Mouse (Mus musculus) liver, embryonic 11.5 days (tissue): ENCODE measurements at regions not wholly inside any gene's neighbourhood (a gene's known extent, or its start where the extent isn't known, plus 50 kb on each side); places are given as distances from the start of the nearest gene placed in this dataset.

Source experiments
- ATAC-seq: fragments of 200-750 bp; cut with Nextera tagmentation; replicated peaks from 2 replicates; pipeline ENCODE4 v1.8.0; 2017; ENCODE audit warnings: moderate number of reproducible peaks, mild to moderate bottlenecking, moderate TSS enrichment, moderate library complexity; ENCODE audit not compliant: low FRiP score
- DNase-seq: peaks from one replicate; pipeline ENCODE4 v3.0.0-alpha.2; 2017; ENCODE audit warnings: low spot score
- H3K27ac ChIP-seq: fragments of 300-500 bp; sonication (generic); 2 replicates; pipeline ENCODE4 v1.5.1; 2014; ENCODE audit warnings: mild to moderate bottlenecking, low read depth, low read length, control low read depth
- H3K27me3 ChIP-seq: fragments of 300-500 bp; sonication (generic); replicated peaks from 2 replicates; pipeline ENCODE4 v1.6.1; 2014; ENCODE audit warnings: low read length, mixed read lengths; ENCODE audit not compliant: control insufficient read depth, insufficient read depth
- H3K36me3 ChIP-seq: fragments of 300-500 bp; sonication (generic); 2 replicates; pipeline ENCODE4 v1.6.1; 2014; ENCODE audit warnings: mild to moderate bottlenecking, low read length, moderate library complexity, mixed read lengths; ENCODE audit not compliant: control insufficient read depth, insufficient read depth
- H3K4me1 ChIP-seq: fragments of 300-500 bp; sonication (generic); replicated peaks from 2 replicates; pipeline ENCODE4 v1.6.1; 2014; ENCODE audit warnings: low read length, mixed read lengths; ENCODE audit not compliant: control insufficient read depth, insufficient read depth
- H3K4me2 ChIP-seq: fragments of 300-500 bp; sonication (generic); 2 replicates; pipeline ENCODE4 v1.6.1; 2014; ENCODE audit warnings: mild to moderate bottlenecking, control low read depth, moderate library complexity
- H3K4me3 ChIP-seq: fragments of 300-500 bp; sonication (generic); 2 replicates; pipeline ENCODE4 v1.5.1; 2014; ENCODE audit warnings: low read depth, low read length, control low read depth
- H3K9ac ChIP-seq: fragments of 300-500 bp; sonication (generic); 2 replicates; pipeline ENCODE4 v1.6.1; 2014; ENCODE audit warnings: low read depth, low read length, control low read depth
- H3K9me3 ChIP-seq: fragments of 300-500 bp; sonication (generic); 2 replicates; pipeline ENCODE4 v1.6.1; 2016; ENCODE audit warnings: low read length, inconsistent platforms, mixed read lengths; ENCODE audit not compliant: control insufficient read depth
- WGBS: fragments of 180-500 bp; shearing (Covaris S2); extraction: QIAGEN DNeasy Blood & Tissue Kit; methylation state at CpG from one replicate; pipeline ENCODE4 v1.1.7; 2014; 5-methylcytosine and 5-hydroxymethylcytosine counted together

DNA sequence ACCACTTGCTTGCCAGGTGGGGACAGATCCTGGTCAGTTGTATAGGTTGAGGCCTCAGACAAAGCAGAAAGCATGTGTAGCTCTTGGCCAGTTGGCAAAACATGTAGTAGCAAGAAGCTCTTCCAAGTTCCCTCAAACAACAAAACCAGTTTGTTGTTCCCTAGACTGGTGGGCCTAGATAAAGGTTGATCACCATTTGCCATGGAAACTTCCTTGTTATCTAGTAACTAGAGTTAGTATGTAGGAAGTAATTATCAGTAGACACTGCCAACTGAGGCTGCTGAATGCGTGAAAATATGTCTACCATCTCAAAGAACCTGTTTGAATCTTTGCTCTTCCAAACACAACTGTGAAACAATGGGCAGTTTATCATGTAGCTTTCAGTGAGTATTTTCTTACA is 1098.7 kb downstream of the Pcdh18 start:
- no peaks in the 10 kb centered on the region for H3K4me1 ChIP-seq
- H3K27ac ChIP-seq, result no peak overlapping the region
- ATAC-seq (no peak), DNase-seq (no peak)
- no peaks in the 10 kb centered on the region for H3K9me3 ChIP-seq
- WGBS, result 72% methylated on average over 1 of the region's 1 CpGs
- H3K9ac ChIP-seq, result no peak overlapping the region
- no peaks in the 10 kb centered on the region for H3K27me3 ChIP-seq
- H3K36me3 ChIP-seq, result no peaks in the 10 kb centered on the region
- no peak overlapping the region for H3K4me2 ChIP-seq
- no peak overlapping the region for H3K4me3 ChIP-seq

DNA sequence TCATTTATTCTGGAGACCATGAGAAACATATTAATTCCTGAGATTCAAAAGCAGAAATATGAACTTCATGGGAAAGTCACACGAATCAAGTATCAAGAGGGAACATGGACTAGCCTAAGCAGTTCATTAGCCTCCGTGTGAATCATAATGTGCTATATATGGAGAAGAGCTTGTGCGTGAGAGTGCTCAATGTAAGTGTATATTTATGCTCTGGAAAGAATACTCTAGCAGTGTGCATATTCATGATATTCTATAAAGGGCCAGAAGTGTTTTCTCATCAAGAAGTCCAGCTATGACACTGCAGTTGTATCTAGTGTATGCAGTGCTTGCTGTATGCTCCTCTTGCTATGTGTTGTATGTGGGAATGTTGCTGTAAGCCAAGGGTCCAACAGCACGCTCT is 1102.0 kb downstream of the Pcdh18 start:
- Histone ChIP-seq H3K4me3 (no peak overlapping the region), H3K4me2 (no peak overlapping the region), H3K9ac (no peak overlapping the region), H3K27me3 (no peaks in the 10 kb centered on the region), H3K4me1 (no peaks in the 10 kb centered on the region), H3K27ac (no peak overlapping the region), H3K36me3 (no peaks in the 10 kb centered on the region), H3K9me3 (no peaks in the 10 kb centered on the region)
- ATAC-seq (no peak), DNase-seq (no peak)
- 71% methylated on average over 4 of the region's 4 CpGs for WGBS

DNA sequence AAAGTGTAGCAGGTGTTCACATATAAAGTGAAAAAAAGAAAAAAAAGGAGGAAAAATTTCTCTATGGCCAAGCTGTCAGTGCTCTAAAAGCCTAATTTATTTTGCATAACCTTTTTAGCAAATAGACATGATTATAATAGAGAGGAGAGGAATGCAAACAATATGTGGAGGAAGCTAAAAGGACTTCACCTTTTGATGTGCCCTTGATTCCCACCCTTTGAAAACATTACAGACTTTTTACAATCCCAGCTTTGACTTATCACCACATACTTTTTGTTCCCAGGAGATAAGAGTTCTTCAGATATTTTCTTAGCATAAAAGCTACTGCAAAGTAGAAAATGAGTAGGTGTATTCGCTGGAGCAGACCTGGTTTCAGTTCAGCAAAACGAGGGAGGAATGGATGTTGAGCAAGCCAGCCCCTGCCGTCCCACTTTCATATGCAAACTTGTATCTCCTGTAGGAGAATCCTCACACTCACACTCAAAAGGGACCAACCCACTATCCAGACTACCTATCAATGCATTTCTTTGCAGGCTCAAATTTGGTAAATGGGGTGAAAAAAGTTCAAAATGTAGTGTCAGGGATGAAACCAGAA is 1125.1 kb downstream of the Pcdh18 start:
- no peak overlapping the region for H3K9ac ChIP-seq
- H3K4me2 ChIP-seq, result no peak overlapping the region
- no peak overlapping the region for H3K27ac ChIP-seq
- no peaks in the 10 kb centered on the region for H3K36me3 ChIP-seq
- H3K4me1 ChIP-seq, result no peaks in the 10 kb centered on the region
- no peak for DNase-seq
- H3K9me3 ChIP-seq, result no peaks in the 10 kb centered on the region
- ATAC-seq, result no peak
- WGBS, result 36% methylated on average over 3 of the region's 3 CpGs
- H3K4me3 ChIP-seq, result no peak overlapping the region
- H3K27me3 ChIP-seq, result no peaks in the 10 kb centered on the region

DNA sequence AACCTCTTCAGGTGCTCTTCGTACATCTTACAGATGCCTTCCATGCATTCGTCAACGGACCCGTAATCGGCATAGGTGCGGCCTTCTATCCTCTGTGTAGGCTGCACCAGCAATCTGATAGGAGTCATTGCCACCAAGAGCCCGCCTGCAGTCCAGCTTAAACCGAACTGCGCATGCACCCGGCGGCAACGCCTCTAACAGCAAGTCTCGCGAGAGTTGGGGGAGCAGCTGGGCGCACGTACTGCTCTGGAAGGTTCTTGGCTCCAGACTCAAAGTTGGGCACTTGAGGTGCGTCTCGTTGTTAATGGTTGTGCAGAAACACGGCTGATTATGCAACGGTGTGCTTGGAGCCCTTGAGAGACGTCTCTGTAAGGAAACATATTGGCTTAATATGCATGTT is 1148.2 kb downstream of the Pcdh18 start:
- ATAC-seq, result no peak

DNA sequence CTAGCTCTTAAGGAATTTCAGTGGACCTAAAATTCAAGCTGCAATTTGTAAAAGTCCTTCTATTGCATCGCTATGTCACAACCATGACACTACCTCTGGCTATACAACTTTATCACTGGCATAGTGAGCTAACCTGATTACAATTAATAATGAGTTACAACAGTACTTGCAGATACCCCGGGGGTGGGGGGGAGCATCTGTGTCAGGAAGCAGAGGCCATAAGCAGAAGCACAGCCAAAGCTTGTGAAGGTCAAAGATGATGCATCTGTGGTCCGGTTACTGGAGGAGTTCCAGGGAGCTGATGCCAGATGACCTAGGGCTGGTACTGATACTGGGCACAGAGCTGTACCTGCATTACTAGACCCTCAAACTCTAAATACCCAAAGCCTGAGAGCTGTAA is 1152.3 kb downstream of the Pcdh18 start:
- Histone ChIP-seq H3K4me1 (no peaks in the 10 kb centered on the region), H3K9ac (no peak overlapping the region), H3K27me3 (no peaks in the 10 kb centered on the region), H3K36me3 (no peaks in the 10 kb centered on the region), H3K27ac (no peak overlapping the region), H3K9me3 (no peaks in the 10 kb centered on the region), H3K4me3 (no peak overlapping the region), H3K4me2 (no peak overlapping the region)
- ATAC-seq (no peak), DNase-seq (no peak)
- WGBS, result 78% methylated on average over 3 of the region's 3 CpGs

More for the DNA sequence above, 1148.2 kb downstream of the Pcdh18 start:
- H3K27me3 ChIP-seq, result no peaks in the 10 kb centered on the region
- H3K36me3 ChIP-seq, result no peaks in the 10 kb centered on the region
- H3K4me2 ChIP-seq, result no peak overlapping the region
- no peak overlapping the region for H3K9ac ChIP-seq
- no peak overlapping the region for H3K27ac ChIP-seq
- 90% methylated on average over 21 of the region's 21 CpGs for WGBS
- H3K9me3 ChIP-seq, result no peaks in the 10 kb centered on the region
- H3K4me3 ChIP-seq, result no peak overlapping the region
- no peak for DNase-seq
- no peaks in the 10 kb centered on the region for H3K4me1 ChIP-seq

DNA sequence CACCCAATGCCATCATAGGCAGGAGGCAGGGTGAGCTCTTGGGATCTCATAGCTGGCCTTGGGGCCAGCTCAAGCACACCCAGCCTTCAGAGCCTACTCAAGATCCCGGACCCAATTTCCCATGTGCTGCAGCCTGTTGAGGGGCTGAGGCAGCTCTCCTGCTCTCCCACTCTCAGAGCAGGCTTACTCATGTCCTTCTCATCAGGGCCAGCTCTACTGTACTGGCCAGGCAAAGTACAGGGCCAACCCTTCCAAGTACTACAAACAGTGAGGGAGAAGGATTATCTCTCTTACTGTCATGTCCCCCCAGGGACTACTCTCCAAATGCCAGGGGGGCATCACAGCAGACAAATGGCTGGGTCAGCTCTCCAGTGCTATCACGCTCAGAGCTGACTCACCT is 1169.8 kb downstream of the Pcdh18 start:
- H3K4me2 ChIP-seq, result no peak overlapping the region
- no peaks in the 10 kb centered on the region for H3K9me3 ChIP-seq
- no peak overlapping the region for H3K9ac ChIP-seq
- no peak for DNase-seq
- H3K4me3 ChIP-seq, result no peak overlapping the region
- H3K27me3 ChIP-seq, result no peaks in the 10 kb centered on the region
- no peak overlapping the region for H3K27ac ChIP-seq
- no peaks in the 10 kb centered on the region for H3K4me1 ChIP-seq
- no peak for ATAC-seq
- WGBS, result 74% methylated on average over 2 of the region's 2 CpGs
- H3K36me3 ChIP-seq, result no peaks in the 10 kb centered on the region

DNA sequence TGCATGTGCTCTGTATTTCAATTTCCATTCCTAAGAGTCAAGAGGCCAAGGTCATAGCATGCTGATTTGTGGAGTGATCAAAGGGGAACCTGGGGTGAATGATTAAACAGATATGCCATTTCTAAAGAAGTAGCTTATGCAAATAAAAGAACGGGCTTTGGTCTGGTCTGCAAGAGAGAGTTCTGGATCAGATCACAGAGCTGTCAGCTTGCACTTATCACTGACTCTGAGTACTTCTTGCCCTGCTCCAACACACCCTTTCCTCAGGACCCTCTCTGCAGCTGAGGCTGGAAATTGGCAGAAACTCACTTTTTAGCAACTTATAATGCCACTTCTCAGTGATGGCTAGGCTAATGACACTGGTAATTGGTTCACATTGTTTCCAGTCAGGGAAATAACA is 1171.0 kb downstream of the Pcdh18 start:
- H3K4me2 ChIP-seq, result no peak overlapping the region
- no peak overlapping the region for H3K4me3 ChIP-seq
- no peak overlapping the region for H3K9ac ChIP-seq
- no peak for DNase-seq
- no peaks in the 10 kb centered on the region for H3K9me3 ChIP-seq
- no peaks in the 10 kb centered on the region for H3K36me3 ChIP-seq
- WGBS, result 30% methylated on average over 1 of the region's 1 CpGs
- no peaks in the 10 kb centered on the region for H3K4me1 ChIP-seq
- peak; percentile 63 for ATAC-seq
- H3K27me3 ChIP-seq, result no peaks in the 10 kb centered on the region
- H3K27ac ChIP-seq, result no peak overlapping the region

- H3K9me3 ChIP-seq, result no peaks in the 10 kb centered on the region
- DNase-seq (no peak), ATAC-seq (no peak)
- no peak overlapping the region for H3K27ac ChIP-seq
- H3K27me3 ChIP-seq, result no peaks in the 10 kb centered on the region
- H3K4me3 ChIP-seq, result no peak overlapping the region
- H3K9ac ChIP-seq, result no peak overlapping the region
- H3K36me3 ChIP-seq, result no peaks in the 10 kb centered on the region
- no peaks in the 10 kb centered on the region for H3K4me1 ChIP-seq
- no peak overlapping the region for H3K4me2 ChIP-seq
These were observed 1172.8 kb downstream of the Pcdh18 start for GRCm38 (mm10) chr3:48584340-48584739.

GRCm38 (mm10) chr3:48582521-48582920 is 1174.6 kb downstream of the Pcdh18 start:
- Histone ChIP-seq H3K4me3 (no peak overlapping the region), H3K9ac (no peak overlapping the region), H3K9me3 (no peaks in the 10 kb centered on the region), H3K27me3 (no peaks in the 10 kb centered on the region), H3K36me3 (no peaks in the 10 kb centered on the region), H3K4me2 (no peak overlapping the region), H3K27ac (no peak overlapping the region), H3K4me1 (no peaks in the 10 kb centered on the region)
- no peak for DNase-seq
- WGBS, result 70% methylated on average over 1 of the region's 1 CpGs
- ATAC-seq, result no peak
